Mouse (Mus musculus): ENCODE data around the gene Zfp248. TPM values are rescaled to one million over a fixed set of nuclear protein-coding genes. Genes with fewer than 3 reads are reported as not detected.

Zfp248 gene
- total RNA-seq, 2 experiments from 2014 or later: 14.4 to 14.9 TPM

- no peak for DNase-seq (ENCODE audit: extremely low spot score in 1 of 2, low spot score in 1 of 2)
Observed at GRCm38 (mm10) chr6:118377611-118378010, 77.7 kb downstream of the Zfp248 start.

Small RNA genes within 50 kb of the gene (microRNA-seq; reads per million reads assigned to microRNA genes)
- 0 reads per million in 2 experiments for gene Gm25953

Other genes starting within 250 kb of the Zfp248 start
- gene Bms1, start 36.1 kb downstream of the Zfp248 start, total RNA-seq (2021): 10 to 100 TPM; 25.5 to 26.9 TPM
- gene Zfp9, start 23.8 kb upstream of the Zfp248 start, total RNA-seq (2021): 10 to 100 TPM; 16.2 to 17.1 TPM
- 1 to 10 TPM; 8.2 to 8.5 TPM for gene Ankrd26, start 106.7 kb upstream of the Zfp248 start, total RNA-seq (2021)

Data from layer of hippocampus, postnatal 25 days (tissue).